Mouse (Mus musculus) ZHBTc4 (cell line): ENCODE data around the gene Crkl.
"Not testable (repeated sequence)": the region's sequence is repeated elsewhere in the genome, so short reads cannot be mapped to it uniquely, and the experiment has no call there.

ENCODE experiments used
- DNase-seq: peaks from one replicate; pipeline ENCODE4 v3.0.0-alpha.2; 2011; ENCODE audit warnings: low read depth, low spot score

The Crkl gene

GRCm38 (mm10) chr16:17486505-17486904, 34.7 kb downstream of the Crkl start:
- no peak for DNase-seq

- peak; percentile 59 for DNase-seq
These were observed 37.0 kb downstream of the Crkl start for GRCm38 (mm10) chr16:17488478-17489468.

- peak; percentile 73 for DNase-seq
These were observed 37.8 kb downstream of the Crkl start, which contains the start of gene Aifm3 for GRCm38 (mm10) chr16:17489469-17490111. Aifm3 (plus strand) TSS chr16:17489611.

GRCm38 (mm10) chr16:17491154-17491553, 39.4 kb downstream of the Crkl start:
- no peak for DNase-seq

GRCm38 (mm10) chr16:17491896-17492561, 40.2 kb downstream of the Crkl start:
- DNase-seq, result no peak

GRCm38 (mm10) chr16:17496499-17497305, 44.9 kb downstream of the Crkl start:
- no peak for DNase-seq

GRCm38 (mm10) chr16:17499249-17499883, 47.6 kb downstream of the Crkl start:
- DNase-seq, result peak; percentile 11

- no peak for DNase-seq
These were observed 50.9 kb downstream of the Crkl start for GRCm38 (mm10) chr16:17502681-17503080.

- no peak for DNase-seq
These were observed 55.3 kb downstream of the Crkl start for GRCm38 (mm10) chr16:17507018-17507552.

- DNase-seq, result not testable (repeated sequence)
These were observed 56.2 kb downstream of the Crkl start for GRCm38 (mm10) chr16:17508031-17508430.

GRCm38 (mm10) chr16:17508546-17509239, 56.9 kb downstream of the Crkl start, which contains the start of gene Lztr1:
Lztr1 (plus strand) TSS chr16:17508688.
- peak; percentile 94 for DNase-seq

GRCm38 (mm10) chr16:17509240-17509597, 57.4 kb downstream of the Crkl start:
- DNase-seq, result no peak

- DNase-seq, result no peak
These were observed 58.4 kb downstream of the Crkl start for GRCm38 (mm10) chr16:17510143-17510542.

GRCm38 (mm10) chr16:17510686-17511085, 58.9 kb downstream of the Crkl start:
- no peak for DNase-seq

GRCm38 (mm10) chr16:17511431-17511830, 59.6 kb downstream of the Crkl start:
- DNase-seq, result no peak

- DNase-seq, result no peak
These were observed 67.1 kb downstream of the Crkl start for GRCm38 (mm10) chr16:17518910-17519309.

GRCm38 (mm10) chr16:17524156-17524555, 72.4 kb downstream of the Crkl start:
- no peak for DNase-seq

GRCm38 (mm10) chr16:17525524-17525923, 73.7 kb downstream of the Crkl start:
- no peak for DNase-seq

- DNase-seq, result no peak
These were observed 74.4 kb downstream of the Crkl start for GRCm38 (mm10) chr16:17526223-17526622.

- DNase-seq, result no peak
These were observed 75.8 kb downstream of the Crkl start for GRCm38 (mm10) chr16:17527606-17528005.
